Comparison of ENCODE assay signal across 11 mouse cellular contexts in genomic region chr11:114683722-114684621, GRCm38 (mm10). TPM values are rescaled to one million over a fixed set of nuclear protein-coding genes. Genes with fewer than 3 reads are reported as not detected.
DNase-seq lines count a peak whose midpoint lies in the region; ATAC-seq and TF ChIP-seq lines count a peak whose summit lies in the region.
"Had no signal": no experiment of that assay in that cellular context is flagged by ENCODE, and none has a peak within 500 bp of the region (broad histone marks: within the 10 kb centered on the region; RNA-seq: fewer than 3 reads in every experiment).

No protein-coding gene starts in this region.

- TF ChIP-seq CTCF in kidney, postnatal 0 days (IDR thresholded peaks at IDR 0.05; ENCODE audit: low read depth) = no peak

- H3K4me1 ChIP-seq in kidney, postnatal 0 days (replicated peaks; ENCODE audit: insufficient read depth, low read length) = peaks cover 25% of the 10 kb centered on the region

- no peak overlapping the region for H3K9ac ChIP-seq in kidney, postnatal 0 days (ENCODE audit: low read depth, low read length)
- H3K9ac ChIP-seq: neural tube, embryonic 13.5 days had no signal

- H3K27me3 ChIP-seq in kidney, postnatal 0 days (ENCODE audit: insufficient read depth, low read length) = no peaks in the 10 kb centered on the region
- H3K27me3 ChIP-seq: neural tube, embryonic 13.5 days had no signal

- no peaks in the 10 kb centered on the region for H3K36me3 ChIP-seq in kidney, postnatal 0 days (ENCODE audit: insufficient read depth, low read length)
- peaks cover 8% of the 10 kb centered on the region; the same call in 1 of the 2 replicates for H3K36me3 ChIP-seq in macrophage (ENCODE audit: inconsistent target)
- H3K36me3 ChIP-seq: neural tube, embryonic 13.5 days had no signal

- no peaks in the 10 kb centered on the region for H3K9me3 ChIP-seq in kidney, postnatal 0 days (replicated peaks; ENCODE audit: low read length)
- H3K9me3 ChIP-seq: neural tube, embryonic 13.5 days had no signal

- H3K4me3 ChIP-seq in kidney, postnatal 0 days (replicated peaks; ENCODE audit: low read depth, low read length) = no peak overlapping the region
- H3K4me3 ChIP-seq in macrophage (ENCODE audit: inconsistent target) = no peak overlapping the region
- H3K4me3 ChIP-seq: neural tube, embryonic 13.5 days had no signal

- H3K79me2 ChIP-seq in macrophage (ENCODE audit: inconsistent target) = peaks cover 92% of the 10 kb centered on the region

- H3K4me2 ChIP-seq in kidney, postnatal 0 days (ENCODE audit: low read length) = no peak overlapping the region
- H3K4me2 ChIP-seq: neural tube, embryonic 13.5 days had no signal

- H3K27ac ChIP-seq in kidney, postnatal 0 days = no peak overlapping the region
- H3K27ac ChIP-seq in macrophage = peak overlapping the region; percentile 89
- H3K27ac ChIP-seq: neural tube, embryonic 13.5 days had no signal

- intact Hi-C loops in left cerebral cortex, postnatal 4 days (cut with DNase I) = no loop called here

- 67% methylated on average over 20 of the region's 20 CpGs for WGBS in kidney, postnatal 0 days
- WGBS in macrophage (ENCODE audit: missing documents) = 71% methylated on average over 19 of the region's 20 CpGs

- ATAC-seq in kidney, postnatal 0 days (replicated peaks; ENCODE audit: low FRiP score, low read depth) = peak; percentile 22; the same call in 1 of the 2 replicates

- peak; percentile 9 for DNase-seq in adrenal gland, postnatal 14 days
- no peak for DNase-seq in adrenal gland, adult 8-10 months
- no peak for DNase-seq in kidney, postnatal 0 days (ENCODE audit: low spot score)
- DNase-seq in kidney, adult 8-10 months = no peak
- DNase-seq in embryo, embryonic 9.5 days (ENCODE audit: extremely low spot score) = peak; percentile 32
- DNase-seq in urinary bladder, adult 18-20 months (ENCODE audit: low spot score in 2 of 2) = no peak
- DNase-seq in left cerebral cortex, postnatal 4 days = no peak
- DNase-seq: adrenal gland, postnatal 36 days; heart, adult 18-20 months had no signal

RNA-seq across cellular contexts. Expression of gene Ttyh2, which starts 8.7 kb away (rescaled TPM):
- total RNA-seq in adrenal gland, postnatal 14 days (2021) = 61.7 and 64.7 TPM in 2 replicates
- 100 to 1,000 TPM in 2 of 4 experiments, 10 to 100 TPM in 2; 75.1 to 107 (median 88.6) TPM for total RNA-seq in adrenal gland, adult 8-10 months (2022)
- polyA plus RNA-seq in kidney, postnatal 0 days (2015; fragmentation: Nextera tagmentation; extraction: Ambion mirVana) = 22.6 and 25.3 TPM in 2 replicates
- 100 to 1,000 TPM in 10 of 26 experiments, 10 to 100 TPM in 16; 49.5 to 273 (median 89.0) TPM for total RNA-seq in macrophage (2018; cell fraction: chromatin; rRNA removed)
- 100 to 1,000 TPM; 138 to 232 (median 164) TPM for total RNA-seq in macrophage (2018; cell fraction: cytosol; rRNA removed)
- total RNA-seq in macrophage (2018; cell fraction: nucleus; rRNA removed) = 100 to 1,000 TPM in 25 of 26 experiments, 10 to 100 TPM in 1; 95.9 to 192 (median 148) TPM
- 65.9 to 116 TPM (median 90.0 TPM) in 3 replicates for polyA plus RNA-seq in macrophage (2018)
- 10 to 100 TPM; 19.9 to 21.4 TPM for total RNA-seq in left cerebral cortex, postnatal 4 days (2021)

RNA-seq across cellular contexts. Expression of gene Rpl38, which starts 15.6 kb away (rescaled TPM):
- 1,048 and 1,188 TPM in 2 replicates for total RNA-seq in adrenal gland, postnatal 14 days (2021)
- 1,000 to 10,000 TPM; 1,051 to 1,434 (median 1,137) TPM for total RNA-seq in adrenal gland, adult 8-10 months (2022)
- 1,186 and 1,429 TPM in 2 replicates for polyA plus RNA-seq in kidney, postnatal 0 days (2015; fragmentation: Nextera tagmentation; extraction: Ambion mirVana)
- total RNA-seq in macrophage (2018; cell fraction: chromatin; rRNA removed) = 100 to 1,000 TPM in 1 of 26 experiments, 10 to 100 TPM in 25; 12.6 to 225 (median 31.4) TPM
- total RNA-seq in macrophage (2018; cell fraction: cytosol; rRNA removed) = 1,000 to 10,000 TPM in 16 of 26 experiments, 100 to 1,000 TPM in 10; 776 to 2,930 (median 1,241) TPM
- 100 to 1,000 TPM; 118 to 308 (median 184) TPM for total RNA-seq in macrophage (2018; cell fraction: nucleus; rRNA removed)
- 892 to 1,637 TPM (median 1,558 TPM) in 3 replicates for polyA plus RNA-seq in macrophage (2018)
- total RNA-seq in left cerebral cortex, postnatal 4 days (2021) = 1,000 to 10,000 TPM; 1,144 to 1,233 TPM

RNA-seq across cellular contexts. Expression of gene Dnaic2, which starts 43.2 kb away (rescaled TPM):
- total RNA-seq in adrenal gland, postnatal 14 days (2021) = 0.44 and 0.64 TPM in 2 replicates
- under 1 TPM; 0.38 to 0.51 (median 0.42) TPM for total RNA-seq in adrenal gland, adult 8-10 months (2022)
- polyA plus RNA-seq in kidney, postnatal 0 days (2015; fragmentation: Nextera tagmentation; extraction: Ambion mirVana) = 0.32 and 0.43 TPM in 2 replicates
- 1 to 10 TPM in 12 of 26 experiments, under 1 TPM in 10, not detected in 4; 0.32 to 4.7 (median 1.1) TPM for total RNA-seq in macrophage (2018; cell fraction: chromatin; rRNA removed)
- total RNA-seq in macrophage (2018; cell fraction: cytosol; rRNA removed) = under 1 TPM in 10 of 26 experiments, not detected in 16; 0.03 to 0.19 (median 0.07) TPM
- total RNA-seq in macrophage (2018; cell fraction: nucleus; rRNA removed) = 1 to 10 TPM in 1 of 26 experiments, under 1 TPM in 15, not detected in 10; 0.18 to 1.2 (median 0.48) TPM
- polyA plus RNA-seq in macrophage (2018) = 0.09 TPM in 1 of 3 replicates, not detected in the others
- total RNA-seq in left cerebral cortex, postnatal 4 days (2021) = 1 to 10 TPM; 1.5 to 1.8 TPM

Comparison
In these comparisons a context has a peak if more than half of its experiments do, and no peak if none do; other contexts are left out.
1. DNase-seq: peak in adrenal gland, postnatal 14 days (single experiment) and embryo, embryonic 9.5 days (single experiment); none in adrenal gland, adult 8-10 months (single experiment), kidney, postnatal 0 days (single experiment), kidney, adult 8-10 months (0 of 2), urinary bladder, adult 18-20 months (0 of 2) and left cerebral cortex, postnatal 4 days (single experiment).